Mouse (Mus musculus) right cerebral cortex, postnatal 14 days (tissue): ENCODE measurements around the gene Gng4.
"Not testable (repeated sequence)": the region's sequence is repeated elsewhere in the genome, so short reads cannot be mapped to it uniquely, and the experiment has no call there.

ENCODE experiments used
- DNase-seq: peaks from one replicate; pipeline ENCODE4 v3.0.0; 2022

Gng4 gene

DNA sequence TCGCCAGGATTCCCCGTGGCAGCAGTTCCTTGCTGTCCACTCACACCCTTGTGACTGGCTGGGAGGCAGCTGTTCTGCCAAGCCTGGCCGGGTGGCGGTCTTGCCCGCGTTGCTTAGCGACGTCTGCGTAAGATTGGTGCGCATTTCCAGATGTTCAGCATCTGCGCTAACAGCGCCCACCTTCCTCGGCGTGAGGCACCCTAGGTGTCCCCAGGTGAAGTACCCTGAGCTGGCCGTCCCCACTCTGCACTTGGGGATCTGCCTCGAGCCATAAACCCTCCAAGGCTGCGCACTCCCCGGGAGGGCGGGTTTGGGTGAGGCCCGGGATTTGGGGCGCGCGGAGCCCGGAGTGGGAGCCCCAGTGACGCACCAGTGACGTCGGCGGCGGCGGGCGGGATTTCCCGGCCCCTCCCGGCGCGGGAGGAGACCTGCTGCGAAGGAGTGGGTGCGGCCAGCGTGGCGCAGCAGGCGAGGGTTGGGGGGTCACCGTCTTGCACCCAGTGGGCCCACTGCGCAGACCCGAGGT, at the start of gene Gng4:
Gene Gng4, plus strand, starts transcription at position 166 of the 526 bp plus-strand sequence.
- DNase-seq, result peak; percentile 79

DNA sequence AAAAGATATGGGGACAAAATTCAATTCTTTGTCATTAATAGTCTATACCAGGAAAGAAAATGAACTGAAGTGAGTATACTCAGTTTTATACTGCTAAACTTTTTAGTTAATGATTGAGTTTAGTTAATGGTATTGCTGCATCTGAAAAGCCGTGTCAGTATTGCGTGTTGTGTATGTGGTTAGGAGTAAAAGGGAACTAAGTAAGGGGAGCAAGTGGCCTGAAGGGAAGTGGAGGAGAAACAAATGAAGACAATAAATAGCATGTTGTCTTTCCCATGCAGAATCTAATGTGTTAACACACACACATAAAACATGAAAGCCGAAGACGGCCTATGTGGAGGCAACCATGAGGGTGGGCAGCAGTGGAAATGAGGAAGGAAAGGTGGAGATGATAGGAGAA, 44.6 kb upstream of the Gng4 start:
- DNase-seq, result no peak

DNA sequence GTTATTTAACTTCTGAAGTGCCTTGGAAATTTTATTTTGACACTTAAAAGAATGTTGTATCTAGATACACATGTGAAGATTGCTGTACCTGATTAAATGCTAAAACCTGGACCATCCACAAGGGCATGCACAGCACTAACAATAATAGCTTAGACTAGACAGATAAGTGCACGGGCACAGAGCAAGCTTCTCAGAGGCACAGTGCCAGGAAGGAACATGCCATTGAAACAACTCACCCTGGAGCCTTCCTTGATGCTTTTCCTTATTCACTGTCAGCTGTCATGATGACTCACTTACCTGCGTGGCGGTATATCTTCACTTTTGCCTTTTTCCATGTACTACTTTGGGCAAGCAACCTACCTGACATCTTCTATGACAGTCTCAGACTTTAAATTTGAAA, 37.9 kb upstream of the Gng4 start:
- no peak for DNase-seq

DNA sequence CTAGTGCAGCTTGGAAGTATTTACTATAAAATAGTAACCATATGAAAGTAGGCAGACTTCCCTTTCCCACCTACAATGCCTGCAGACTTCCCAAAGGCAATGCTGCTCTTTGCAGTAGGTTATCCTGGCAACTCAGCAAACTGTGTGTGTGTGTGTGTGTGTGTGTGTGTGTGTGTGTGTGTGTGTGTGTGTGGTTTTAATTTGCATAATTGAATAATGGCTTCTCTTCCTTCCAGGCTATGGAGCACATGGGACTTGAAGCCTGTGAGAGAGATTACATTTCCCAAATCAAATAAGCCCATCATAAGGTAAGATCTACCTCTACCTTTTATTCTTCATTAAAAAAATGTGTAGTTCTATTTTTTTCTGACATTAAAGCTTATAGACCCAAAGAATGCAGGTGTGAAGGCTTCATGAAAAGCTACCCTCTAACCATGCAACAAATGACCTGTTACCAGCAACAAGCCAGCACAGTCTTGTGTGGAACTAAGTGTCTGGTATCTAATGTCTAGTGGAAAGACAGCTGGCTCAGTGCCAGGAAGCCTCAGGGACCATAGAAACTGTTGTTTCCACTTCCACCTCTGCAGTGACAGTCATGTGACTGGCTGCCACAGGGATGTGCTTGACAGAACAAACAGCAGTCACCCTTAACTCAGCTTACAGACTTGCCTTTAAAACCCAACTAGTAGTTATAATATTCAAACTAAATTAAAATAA, 7.9 kb upstream of the Gng4 start:
- peak; percentile 60 for DNase-seq

DNA sequence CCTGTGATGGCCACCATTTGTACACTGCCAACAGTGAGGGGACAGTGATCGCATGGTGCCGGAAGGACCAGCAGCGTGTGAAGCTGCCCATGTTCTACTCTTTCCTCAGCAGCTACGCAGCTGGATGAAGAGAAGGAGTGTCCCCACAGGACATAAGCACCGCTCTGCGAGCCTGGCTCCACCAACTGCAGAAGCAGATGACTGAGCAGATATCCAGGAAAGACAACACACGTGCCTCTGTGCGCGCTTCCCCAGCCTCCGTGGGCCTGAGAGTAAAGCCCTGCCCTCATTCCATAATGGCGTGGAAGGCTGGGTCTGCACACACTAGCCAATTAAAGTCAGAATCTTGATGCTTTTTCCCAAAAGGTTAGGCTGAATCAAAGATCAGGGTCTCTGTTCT, 6.8 kb upstream of the Gng4 start:
- DNase-seq, result no peak

DNA sequence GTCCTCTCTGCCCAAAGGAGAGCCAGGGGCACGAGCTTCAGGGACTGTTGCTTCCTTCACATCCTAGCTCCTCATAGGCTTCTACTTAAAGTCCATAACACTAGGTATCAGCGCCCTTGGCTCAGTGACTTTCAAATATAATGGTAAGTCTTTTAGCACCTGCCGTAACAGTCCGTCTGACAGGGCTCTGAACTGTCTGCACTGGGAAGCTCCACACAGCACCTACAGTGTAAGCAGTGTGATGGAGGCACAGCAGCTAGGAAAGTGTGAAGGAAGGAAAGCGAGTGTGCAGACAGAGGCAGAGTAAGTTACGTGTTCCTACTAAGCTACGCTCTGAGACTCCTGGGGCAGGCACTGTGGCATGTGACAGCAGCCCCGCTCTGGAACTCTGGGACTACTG, 6.2 kb upstream of the Gng4 start:
- DNase-seq, result no peak

DNA sequence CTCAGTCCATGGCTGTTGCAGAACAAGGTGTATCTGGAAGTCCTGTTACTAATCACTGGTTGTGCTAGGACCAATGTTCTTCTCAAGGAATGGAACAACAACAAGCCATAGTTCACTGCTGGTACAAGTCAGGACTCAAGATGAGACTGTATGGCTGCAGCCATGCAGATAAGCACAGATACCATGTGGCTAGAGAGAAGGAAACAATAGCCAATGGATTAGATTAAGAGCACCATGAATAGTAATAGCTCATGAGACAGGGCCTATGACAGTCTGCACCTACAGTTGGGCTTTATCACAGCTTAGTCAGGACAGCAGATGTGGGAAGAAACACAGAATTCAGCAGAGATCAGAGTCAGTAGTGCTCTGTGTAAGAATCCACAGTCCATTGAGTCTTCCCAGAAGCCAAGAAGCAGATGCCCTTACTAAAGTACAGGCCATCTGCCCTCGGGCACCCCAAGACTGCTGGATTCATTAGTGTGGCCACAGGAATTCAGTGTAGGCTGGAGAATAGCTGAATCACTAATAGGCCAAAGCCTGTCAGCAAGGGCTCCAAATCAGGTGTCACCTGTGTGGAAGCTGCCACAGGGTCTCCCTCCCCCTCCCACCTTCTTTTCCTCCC, 4.9 kb upstream of the Gng4 start:
- no peak for DNase-seq

DNA sequence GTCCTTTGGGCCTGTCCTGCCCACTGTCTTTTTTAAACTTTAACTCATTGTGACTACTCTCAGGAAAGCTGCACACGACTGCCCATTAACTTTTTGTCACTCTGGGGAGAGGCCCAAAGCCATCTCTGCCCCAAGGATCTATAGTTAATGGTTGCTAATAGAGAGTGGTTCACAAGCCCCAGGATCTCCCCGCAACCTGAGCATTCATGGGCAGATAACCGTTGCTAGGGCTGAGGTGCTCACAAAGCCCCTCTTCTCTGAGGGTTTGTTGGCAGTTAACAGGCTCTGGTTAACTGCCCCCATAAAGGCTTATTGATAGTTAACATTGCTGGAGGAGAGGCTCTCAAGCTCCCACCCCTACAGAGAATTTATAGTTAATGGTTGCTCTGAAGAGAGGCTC, 3.6 kb upstream of the Gng4 start:
- DNase-seq, result no peak

DNA sequence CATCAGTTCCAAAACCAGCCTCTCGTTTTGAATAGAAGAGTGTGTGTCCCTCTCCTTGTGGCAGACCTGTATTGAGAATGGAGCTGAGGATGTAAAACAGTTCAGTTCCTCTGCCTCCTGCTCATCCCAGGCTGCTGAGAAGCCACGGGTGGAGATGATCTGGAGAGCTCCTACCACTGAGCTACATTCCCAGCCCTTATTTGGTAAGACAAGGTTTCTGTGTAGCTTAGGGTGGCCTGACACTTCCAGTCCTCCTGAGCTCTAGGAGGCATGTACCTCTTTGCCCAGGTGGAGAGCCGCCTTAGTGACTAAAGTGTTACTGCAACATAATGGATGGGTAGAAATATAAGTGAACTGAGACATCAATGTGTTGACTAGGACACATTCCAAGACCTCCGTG, 2.8 kb upstream of the Gng4 start:
- DNase-seq, result no peak

DNA sequence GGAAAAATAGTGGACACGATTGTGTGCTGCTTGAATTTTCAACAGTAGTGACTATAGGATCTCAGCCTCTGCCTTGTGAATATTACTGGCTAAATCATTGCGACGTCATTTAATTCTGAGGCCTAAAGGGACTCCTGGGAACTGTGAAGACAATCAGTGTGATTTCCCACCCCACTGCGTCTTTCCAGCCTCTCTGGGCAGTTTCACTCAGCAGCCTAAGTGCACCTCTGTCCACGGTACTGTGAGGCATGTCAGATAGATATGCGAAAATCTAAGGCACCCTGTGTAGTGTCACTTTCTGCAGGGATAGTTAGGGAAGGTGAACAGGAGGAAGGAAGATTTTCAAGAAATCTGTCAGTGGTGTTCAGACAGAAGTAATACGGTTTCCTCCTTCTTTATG, 563 bp upstream of the Gng4 start:
- no peak for DNase-seq

DNA sequence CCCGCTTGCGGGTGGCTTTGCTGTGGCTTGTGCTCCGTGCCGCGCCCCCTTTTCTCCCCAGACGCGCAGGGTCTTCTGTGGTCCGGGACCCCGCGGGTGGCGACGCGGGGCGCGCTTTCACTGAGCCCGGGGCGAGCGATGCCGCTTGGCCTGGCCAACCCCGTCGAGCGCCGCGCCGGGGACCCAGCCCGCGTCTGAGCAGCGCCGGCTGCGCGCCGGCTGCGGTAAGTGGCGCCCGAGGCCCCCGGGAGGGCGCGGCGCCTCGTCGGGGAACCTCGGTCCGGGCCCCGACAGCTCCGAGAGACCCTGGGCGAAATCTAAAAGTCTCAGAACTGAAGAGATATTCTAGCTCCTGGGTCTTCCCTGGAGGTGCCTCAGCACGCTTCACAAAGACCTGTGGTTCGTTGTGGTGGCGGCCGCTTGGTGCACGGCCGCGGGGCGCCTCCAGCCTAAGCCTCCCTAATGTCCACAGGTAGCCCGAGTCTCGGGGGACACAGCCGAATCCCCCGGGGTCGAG, 619 bp downstream of the Gng4 start:
- no peak for DNase-seq

DNA sequence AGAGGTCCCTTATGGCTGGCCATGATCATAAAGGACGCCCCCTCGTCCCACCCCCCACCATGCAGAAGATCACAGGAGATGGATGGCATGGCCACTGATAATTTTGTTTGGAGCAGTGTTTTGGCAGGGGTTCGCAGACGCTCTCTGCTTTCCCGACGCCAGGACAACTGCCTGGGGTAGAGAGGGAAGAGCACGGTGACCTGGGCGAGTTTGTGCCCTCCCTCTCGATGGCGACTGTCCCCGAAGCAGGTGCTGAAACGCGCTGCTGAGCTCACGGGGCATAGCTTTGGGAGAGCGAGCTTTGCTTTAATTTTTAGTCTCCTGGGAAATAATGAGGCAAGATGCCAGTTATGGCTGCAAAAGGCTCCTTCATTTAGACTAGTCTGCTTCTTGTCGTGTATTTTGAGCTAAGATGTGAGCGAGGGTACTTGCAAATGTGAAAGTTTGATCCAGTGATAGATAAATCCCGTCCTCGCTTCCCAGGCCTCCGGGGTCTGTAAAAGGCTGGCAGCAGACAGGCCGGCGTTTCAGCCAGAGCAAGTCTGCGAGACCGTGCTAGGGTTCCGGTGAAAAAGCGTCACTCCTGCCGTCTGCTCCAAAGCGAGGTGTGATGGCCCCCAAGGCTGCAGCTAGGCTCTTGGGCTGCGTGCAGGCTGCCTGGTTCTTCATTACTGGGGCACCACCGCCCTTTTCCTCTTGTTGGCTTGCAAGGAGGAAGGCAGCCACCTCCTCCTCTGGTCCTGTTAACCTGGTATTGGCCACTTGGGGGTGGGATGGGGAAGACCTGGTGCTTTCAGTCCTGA, 1.3 kb downstream of the Gng4 start:
- no peak for DNase-seq

DNA sequence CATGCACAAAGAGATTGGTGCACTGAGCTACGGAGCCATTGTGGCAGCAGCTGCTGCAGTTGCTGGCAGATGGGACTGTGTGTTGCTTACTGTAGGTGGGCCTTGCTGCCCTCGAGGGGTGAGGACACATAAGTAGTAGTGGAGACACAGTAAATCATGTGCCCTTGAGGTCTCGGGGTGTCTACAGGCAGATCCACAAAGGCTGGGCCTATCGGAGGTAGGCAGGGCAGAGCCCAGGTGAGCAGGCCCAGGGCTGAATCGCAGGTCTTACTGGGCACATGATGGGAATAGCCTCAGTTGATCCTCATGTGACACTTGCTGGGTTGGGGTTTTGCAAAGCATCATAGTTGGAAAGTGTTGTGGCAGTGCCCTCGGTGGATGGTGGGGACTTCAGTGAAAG, 3.1 kb downstream of the Gng4 start:
- DNase-seq, result no peak

DNA sequence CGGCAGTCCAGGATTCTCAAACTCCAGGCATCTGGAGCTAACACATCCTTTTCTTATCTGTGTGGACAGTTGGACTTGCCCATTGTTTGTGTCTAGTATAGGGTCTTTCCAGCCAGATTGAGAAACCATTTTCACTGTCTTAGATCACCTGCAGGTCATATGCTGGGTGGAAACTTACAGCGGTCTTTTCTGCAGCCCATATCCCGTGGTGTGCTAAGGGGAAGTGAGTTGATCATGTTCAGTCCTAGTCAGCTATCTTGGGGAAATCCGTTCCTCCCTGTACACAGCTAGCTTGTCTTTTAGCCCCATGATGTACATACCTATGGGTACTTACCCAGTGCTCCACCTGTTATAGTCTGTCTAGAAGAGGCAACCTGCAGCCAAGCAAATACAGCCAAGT, 4.2 kb downstream of the Gng4 start:
- DNase-seq, result no peak

DNA sequence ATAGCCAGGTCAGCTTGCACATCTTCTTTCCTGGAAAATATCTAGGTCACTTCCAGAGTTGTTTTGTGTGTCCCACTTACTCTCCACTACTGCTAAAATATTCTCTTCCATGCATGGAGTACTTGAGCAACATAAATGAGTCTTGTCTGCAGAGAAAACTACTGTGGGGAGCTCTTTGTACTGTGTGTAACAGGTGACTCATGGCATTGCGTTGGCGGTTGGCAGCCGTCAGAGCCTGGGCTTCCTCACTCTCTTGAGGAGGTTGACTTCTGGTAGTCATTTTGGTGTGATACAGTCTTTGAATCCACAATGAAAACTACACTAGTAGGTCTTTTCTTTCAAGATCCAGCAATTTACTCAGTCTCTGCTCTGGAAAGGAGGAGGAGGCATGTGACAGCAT, 8.1 kb downstream of the Gng4 start:
- peak; percentile 31 for DNase-seq

DNA sequence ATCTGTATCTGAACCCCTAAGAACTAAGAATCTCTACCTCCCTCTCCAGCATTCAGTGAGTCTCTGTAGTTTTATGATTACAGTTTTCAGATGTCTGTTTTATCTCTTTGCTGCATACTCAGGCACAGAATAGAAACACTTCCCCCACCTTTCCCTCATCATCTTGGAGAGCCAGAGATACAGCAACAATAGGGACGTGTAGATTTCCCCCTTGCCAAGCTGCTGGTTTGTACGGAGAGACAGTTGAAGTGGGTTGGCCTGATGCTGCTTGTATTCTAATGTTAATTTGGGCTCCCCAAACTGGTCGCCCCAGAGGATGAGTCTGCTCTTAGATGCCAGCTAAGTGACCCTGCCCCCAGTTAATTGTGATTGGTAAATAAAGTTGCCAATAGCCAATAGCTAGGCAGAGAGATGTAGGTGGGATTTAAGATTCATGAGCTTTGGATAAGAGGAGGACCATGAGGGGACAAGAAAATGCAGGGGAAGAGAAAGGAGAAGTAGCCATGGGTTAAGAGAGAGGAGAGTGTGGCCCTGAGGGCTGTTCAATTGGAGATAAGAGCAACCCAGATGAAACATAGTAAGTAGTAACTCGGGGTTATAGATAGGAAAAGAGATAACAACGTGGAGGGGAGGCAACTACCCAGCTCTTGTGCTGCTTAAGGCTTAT, 11.4 kb downstream of the Gng4 start:
- no peak for DNase-seq

DNA sequence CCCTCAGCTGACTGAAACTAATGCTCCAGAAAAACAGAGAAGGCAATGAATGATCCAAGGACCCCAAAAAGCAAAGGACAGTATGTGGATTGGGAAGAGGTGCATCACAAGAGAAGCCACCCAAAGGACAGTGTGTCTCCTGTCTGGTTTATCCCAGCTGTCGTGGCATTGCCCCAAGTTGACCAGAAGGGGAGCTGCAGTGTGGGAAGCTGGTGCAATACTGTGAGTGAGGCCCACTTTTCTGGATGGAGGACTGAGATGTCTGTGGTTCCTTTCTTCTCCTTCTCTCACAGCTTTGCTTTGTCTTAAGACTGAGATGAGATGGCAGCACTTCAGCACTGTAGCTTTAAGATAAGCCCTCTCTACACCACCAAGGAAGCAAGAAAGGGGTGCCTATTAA, 12.2 kb downstream of the Gng4 start:
- DNase-seq, result no peak

DNA sequence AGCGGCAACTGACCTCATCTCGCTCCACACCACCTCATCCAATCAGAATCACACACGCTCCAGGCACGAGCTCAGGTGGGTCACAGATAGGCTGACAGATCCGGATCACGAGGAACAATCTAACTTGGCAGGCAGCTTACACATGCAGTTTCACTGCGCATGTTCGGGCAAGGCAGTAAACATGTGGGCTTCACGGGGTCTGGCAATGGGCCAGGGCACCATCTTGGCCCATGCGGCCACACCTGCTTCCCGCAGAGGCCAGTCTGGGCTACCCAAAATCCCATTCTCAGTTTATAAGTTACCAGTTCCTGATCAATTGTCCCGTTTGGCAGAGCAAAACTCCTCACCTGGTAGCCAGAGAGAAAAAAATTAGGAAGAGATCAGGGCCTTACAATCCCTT, 14.0 kb downstream of the Gng4 start:
- not testable (repeated sequence) for DNase-seq

DNA sequence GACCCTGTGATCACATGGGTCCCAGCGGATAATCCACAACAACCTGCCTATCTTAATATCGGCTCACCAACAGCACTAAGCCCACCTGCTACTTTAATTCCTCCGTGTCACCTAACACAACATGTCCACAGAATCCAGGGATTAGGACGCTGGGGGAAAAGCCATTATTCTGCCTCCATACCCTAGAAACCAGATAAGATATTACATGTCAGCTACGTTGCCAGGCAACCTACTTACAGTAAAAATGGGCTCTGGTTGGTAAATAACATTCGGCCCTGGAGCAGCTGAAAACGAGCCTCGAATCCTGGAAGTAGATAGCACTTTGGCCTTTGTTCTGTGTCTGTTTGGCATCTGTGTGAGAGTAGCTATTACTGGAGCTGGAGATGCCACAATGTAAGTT, 14.9 kb downstream of the Gng4 start:
- DNase-seq, result no peak

DNA sequence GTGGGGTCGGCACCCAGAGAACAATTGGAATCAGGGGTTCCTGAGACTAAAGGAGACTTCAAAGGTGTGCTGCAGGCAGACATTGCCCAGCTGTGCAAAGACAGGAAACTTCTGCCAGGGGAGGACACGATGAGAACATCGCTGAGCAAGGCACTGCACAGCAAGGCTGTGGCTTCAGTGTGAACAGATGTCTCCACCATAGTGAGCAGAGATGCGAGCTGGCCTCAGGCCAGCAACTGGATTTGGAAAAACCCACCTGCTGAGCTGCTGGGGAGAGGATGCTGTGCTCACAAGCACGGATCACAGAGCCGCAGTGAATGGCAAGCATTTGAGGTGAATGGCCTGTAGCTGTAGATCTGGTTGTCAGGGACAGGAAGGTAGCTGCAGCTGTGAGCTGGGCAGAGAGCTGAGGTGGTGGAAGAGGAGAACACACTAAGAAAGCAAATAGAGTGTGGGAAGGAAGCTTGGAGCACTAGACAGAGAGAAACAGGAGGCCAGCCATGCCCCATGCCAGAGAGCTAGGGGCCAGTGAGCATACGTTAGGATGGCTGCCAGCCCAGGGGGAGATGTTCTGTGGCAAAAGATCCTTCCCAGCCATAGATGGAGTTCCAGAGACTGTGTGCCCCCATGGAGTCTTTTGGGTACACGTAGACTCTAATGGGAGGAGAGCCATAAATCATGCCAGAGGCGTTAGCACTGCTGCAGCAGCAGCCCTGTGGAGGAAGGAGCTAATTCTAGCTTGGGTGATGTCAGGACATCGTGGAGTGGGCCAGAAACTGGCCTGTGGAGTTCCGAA, 24.7 kb downstream of the Gng4 start:
- DNase-seq, result peak; percentile 44

DNA sequence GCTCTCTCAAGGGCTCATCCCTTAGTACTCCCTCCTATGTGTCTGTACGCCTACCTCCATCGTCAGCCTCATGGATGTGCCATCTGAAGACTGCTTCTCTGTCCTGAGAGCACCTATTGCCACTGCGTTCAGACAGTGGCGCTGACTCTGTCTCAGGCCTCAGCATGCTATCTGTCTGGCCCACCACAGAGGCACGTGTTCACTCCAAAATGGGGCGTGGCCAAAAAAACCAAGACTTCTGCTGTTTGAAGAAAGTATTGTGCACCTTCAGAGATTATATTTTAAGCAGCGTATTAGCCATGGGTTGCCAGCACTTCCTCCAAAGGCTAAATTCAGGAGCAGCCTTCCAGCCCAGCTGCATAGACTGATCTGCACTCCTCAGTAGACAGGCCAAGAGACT, 27.0 kb downstream of the Gng4 start:
- no peak for DNase-seq

DNA sequence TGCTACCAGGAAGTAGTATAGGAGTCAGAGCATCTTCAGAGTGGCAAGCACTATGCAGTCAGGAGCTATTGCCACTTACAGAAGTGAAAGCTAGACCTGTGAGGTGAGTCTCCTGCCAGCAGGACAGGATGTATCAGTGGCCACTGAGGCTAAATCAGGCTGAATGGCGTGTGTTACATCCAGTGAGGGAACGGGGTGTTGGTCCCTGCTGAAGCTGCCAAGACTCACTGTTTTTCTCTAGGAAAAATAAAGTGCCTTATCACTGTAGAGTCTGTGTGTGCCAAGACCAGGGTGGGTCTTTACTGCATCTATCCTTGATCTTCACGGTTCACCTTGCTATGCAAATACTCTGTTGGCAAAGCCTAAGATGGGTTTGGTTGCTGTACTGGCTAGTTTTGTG, 34.8 kb downstream of the Gng4 start:
- DNase-seq, result no peak
